Mouse (Mus musculus) CH12.LX (cell line): ENCODE results near the gene Mob3c. TPM values are rescaled to one million over a fixed set of nuclear protein-coding genes. Genes with fewer than 3 reads are reported as not detected.

ENCODE experiments used
- DNase-seq: peaks from one replicate; pipeline ENCODE4 v3.0.0-alpha.2; 2013; ENCODE audit errors: extremely low read depth
- H3K27ac ChIP-seq: 2 replicates; pipeline ENCODE4 v1.5.1; 2012; ENCODE audit warnings: low read depth, mild to moderate bottlenecking, control low read depth, moderate library complexity; ENCODE audit not compliant: insufficient read depth
- H3K27me3 ChIP-seq: replicated peaks from 2 replicates; pipeline ENCODE3; 2012; ENCODE audit warnings: inconsistent platforms
- H3K36me3 ChIP-seq, 2 experiments: replicated peaks in 1 of 2; 2 replicates each; pipeline versions ENCODE3 to v1.6.1; 2012; ENCODE audit warnings: inconsistent platforms in 1 of 2, low read length in 1 of 2, mild to moderate bottlenecking in 1 of 2, mixed read lengths in 1 of 2, moderate library complexity in 1 of 2; ENCODE audit not compliant: control insufficient read depth in 1 of 2, insufficient read depth in 1 of 2
- H3K4me1 ChIP-seq, 2 experiments: 2 replicates each; pipeline ENCODE4 v1.6.1; 2012; ENCODE audit warnings: inconsistent platforms in 1 of 2, moderate library complexity in 1 of 2; ENCODE audit not compliant: insufficient read depth in 2 of 2, control insufficient read depth in 1 of 2
- H3K4me2 ChIP-seq: 2 replicates; pipeline ENCODE4 v1.6.1; 2012; ENCODE audit warnings: low read depth, mild to moderate bottlenecking, control low read depth; ENCODE audit not compliant: poor library complexity, insufficient read depth, severe bottlenecking
- H3K4me3 ChIP-seq, 3 experiments: fragments of 150-350 bp in 1 of 3; sonication (generic) in 1 of 3; replicated peaks in 1 of 3; 2 replicates each; pipeline versions ENCODE3 to v1.5.1; 2011 to 2012; ENCODE audit warnings: low read depth in 2 of 3, low read length in 2 of 3, mild to moderate bottlenecking in 2 of 3, moderate library complexity in 2 of 3, control low read depth in 1 of 3, improper control_type of control experiment in 1 of 3, inconsistent platforms in 1 of 3, mixed read lengths in 1 of 3; ENCODE audit not compliant: poor library complexity in 1 of 3
- H3K79me2 ChIP-seq: replicated peaks from 2 replicates; pipeline ENCODE4 v1.6.1; 2012; ENCODE audit warnings: mild to moderate bottlenecking, moderate library complexity; ENCODE audit not compliant: control insufficient read depth, poor library complexity, insufficient read depth, severe bottlenecking; ENCODE audit errors: extremely low read depth
- H3K9ac ChIP-seq: 2 replicates; pipeline ENCODE4 v1.6.1; 2012; ENCODE audit warnings: low read depth, mild to moderate bottlenecking, control low read depth, moderate library complexity; ENCODE audit not compliant: insufficient read depth
- H3K9me3 ChIP-seq: replicated peaks from 2 replicates; pipeline ENCODE3; 2012; ENCODE audit warnings: low read length, inconsistent platforms, mixed read lengths
- BHLHE40 ChIP-seq: IDR thresholded peaks from 2 replicates; pipeline ENCODE4 v1.6.1; 2011; ENCODE audit warnings: mild to moderate bottlenecking, low read depth, low read length, improper control_type of control experiment
- CHD1 ChIP-seq: IDR thresholded peaks from 2 replicates; pipeline ENCODE4 v1.6.1; 2012; ENCODE audit warnings: low read depth, low read length, improper control_type of control experiment, inconsistent platforms
- CHD2 ChIP-seq: IDR thresholded peaks from 2 replicates; pipeline ENCODE4 v1.6.1; 2011; ENCODE audit warnings: low read length, improper control_type of control experiment
- EP300 ChIP-seq: IDR thresholded peaks from 2 replicates; pipeline ENCODE4 v1.6.1; 2011; ENCODE audit warnings: low read length, improper control_type of control experiment
- ETS1 ChIP-seq: conservative IDR thresholded peaks from 2 replicates; pipeline ENCODE4 v1.6.1; 2012; ENCODE audit warnings: low read depth, mild to moderate bottlenecking, inconsistent platforms, low read length, improper control_type of control experiment, moderate library complexity
- GABPA ChIP-seq: IDR thresholded peaks from 2 replicates; pipeline ENCODE4 v1.6.1; 2012; ENCODE audit warnings: low read depth, low read length, improper control_type of control experiment, inconsistent platforms; ENCODE audit not compliant: insufficient replicate concordance
- IRF4 ChIP-seq: IDR thresholded peaks from 2 replicates; pipeline ENCODE4 v1.6.1; 2014; ENCODE audit warnings: low read depth, mild to moderate bottlenecking, inconsistent platforms, low read length, improper control_type of control experiment
- JUN ChIP-seq: IDR thresholded peaks from 2 replicates; pipeline ENCODE4 v1.6.1; 2011; ENCODE audit warnings: low read depth, mild to moderate bottlenecking, low read length, improper control_type of control experiment, moderate library complexity; ENCODE audit not compliant: insufficient read depth
- JUND ChIP-seq: conservative IDR thresholded peaks from 2 replicates; pipeline ENCODE4 v1.6.1; 2011; ENCODE audit warnings: low read depth, low read length, improper control_type of control experiment
- MAX ChIP-seq: IDR thresholded peaks from 2 replicates; pipeline ENCODE4 v1.6.1; 2011; ENCODE audit warnings: low read length, improper control_type of control experiment
- MEF2A ChIP-seq: IDR thresholded peaks from 2 replicates; pipeline ENCODE4 v1.6.1; 2014; ENCODE audit warnings: low read depth, mild to moderate bottlenecking, inconsistent platforms, low read length, improper control_type of control experiment, borderline replicate concordance
- MYC ChIP-seq: IDR thresholded peaks from 2 replicates; pipeline ENCODE4 v1.6.1; 2011; ENCODE audit warnings: low read depth, mild to moderate bottlenecking, improper control_type of control experiment, low read length
- NELFE ChIP-seq: IDR thresholded peaks from 2 replicates; pipeline ENCODE4 v1.6.1; 2011; ENCODE audit warnings: low read depth, low read length, improper control_type of control experiment
- NRF1 ChIP-seq: IDR thresholded peaks from 2 replicates; pipeline ENCODE4 v1.6.1; 2014; ENCODE audit warnings: low read depth, mild to moderate bottlenecking, inconsistent platforms, low read length, improper control_type of control experiment, moderate library complexity
- RCOR1 ChIP-seq: conservative IDR thresholded peaks from 2 replicates; pipeline ENCODE4 v1.6.1; 2012; ENCODE audit warnings: low read depth, mild to moderate bottlenecking, inconsistent platforms, low read length, improper control_type of control experiment
- SIN3A ChIP-seq: IDR thresholded peaks from 2 replicates; pipeline ENCODE4 v1.6.1; 2012; ENCODE audit warnings: low read length, improper control_type of control experiment, inconsistent platforms
- TCF12 ChIP-seq: IDR thresholded peaks from 2 replicates; pipeline ENCODE4 v1.6.1; 2014; ENCODE audit warnings: low read depth, mild to moderate bottlenecking, inconsistent platforms, low read length, improper control_type of control experiment
- UBTF ChIP-seq: IDR thresholded peaks from 2 replicates; pipeline ENCODE4 v1.6.1; 2012; ENCODE audit warnings: low read depth, mild to moderate bottlenecking, inconsistent platforms, low read length, improper control_type of control experiment, moderate library complexity
- USF1 ChIP-seq: IDR thresholded peaks from 2 replicates; pipeline ENCODE4 v1.6.1; 2014; ENCODE audit warnings: low read depth, mild to moderate bottlenecking, inconsistent platforms, low read length, improper control_type of control experiment
- USF2 ChIP-seq: conservative IDR thresholded peaks from 2 replicates; pipeline ENCODE4 v1.6.1; 2011; ENCODE audit warnings: low read depth, low read length, improper control_type of control experiment
- ZC3H11A ChIP-seq: IDR thresholded peaks from 2 replicates; pipeline ENCODE4 v1.6.1; 2012; ENCODE audit warnings: low read depth, mild to moderate bottlenecking, inconsistent platforms, low read length, improper control_type of control experiment
- ZKSCAN1 ChIP-seq: IDR thresholded peaks from 2 replicates; pipeline ENCODE4 v1.6.1; 2012; ENCODE audit warnings: low read depth, inconsistent platforms, low read length, improper control_type of control experiment, borderline replicate concordance
- ZNF384 ChIP-seq: IDR thresholded peaks from 2 replicates; pipeline ENCODE4 v1.6.1; 2012; ENCODE audit warnings: low read depth, low read length, improper control_type of control experiment, inconsistent platforms
- dilution Hi-C: fragments of 300-500 bp; cut with MboI; formaldehyde crosslinking; loops from 2 replicates; pipeline ENCODE4 v1.14.3; 2020; ENCODE audit warnings: low sequenced_read_pairs; ENCODE audit not compliant: extremely low pct_unique_long_range_greater_than_20kb, extremely low pct_ligation_motif_present
- in situ Hi-C: fragments of 300-500 bp; cut with MboI; formaldehyde crosslinking; loops from 3 replicates; pipeline ENCODE4 v1.14.3; 2019; ENCODE audit warnings: low sequenced_read_pairs, low pct_ligation_motif_present, low pct_unique_long_range_greater_than_20kb, mixed read lengths
- polyA plus RNA-seq: library from polyadenylated mRNA; unstranded; fragments of >175 nt; gene quantifications from 2 replicates; pipeline ENCODE4 v1.2.1, GENCODE M21; 2012; ENCODE audit warnings: low read depth; ENCODE audit not compliant: insufficient read length
- total RNA-seq, 2 experiments: library from RNA; depleted of rRNA; stranded (reverse); fragments of 300-350 nt in 1 of 2; fragments of >200 nt in 1 of 2; gene quantifications; 2 replicates each; pipeline ENCODE4 v1.2.3; 2012 to 2014

Gene Mob3c
- total and polyA plus RNA-seq, 3 experiments = 7.8 to 9.2 (median 9.2) TPM

DNA sequence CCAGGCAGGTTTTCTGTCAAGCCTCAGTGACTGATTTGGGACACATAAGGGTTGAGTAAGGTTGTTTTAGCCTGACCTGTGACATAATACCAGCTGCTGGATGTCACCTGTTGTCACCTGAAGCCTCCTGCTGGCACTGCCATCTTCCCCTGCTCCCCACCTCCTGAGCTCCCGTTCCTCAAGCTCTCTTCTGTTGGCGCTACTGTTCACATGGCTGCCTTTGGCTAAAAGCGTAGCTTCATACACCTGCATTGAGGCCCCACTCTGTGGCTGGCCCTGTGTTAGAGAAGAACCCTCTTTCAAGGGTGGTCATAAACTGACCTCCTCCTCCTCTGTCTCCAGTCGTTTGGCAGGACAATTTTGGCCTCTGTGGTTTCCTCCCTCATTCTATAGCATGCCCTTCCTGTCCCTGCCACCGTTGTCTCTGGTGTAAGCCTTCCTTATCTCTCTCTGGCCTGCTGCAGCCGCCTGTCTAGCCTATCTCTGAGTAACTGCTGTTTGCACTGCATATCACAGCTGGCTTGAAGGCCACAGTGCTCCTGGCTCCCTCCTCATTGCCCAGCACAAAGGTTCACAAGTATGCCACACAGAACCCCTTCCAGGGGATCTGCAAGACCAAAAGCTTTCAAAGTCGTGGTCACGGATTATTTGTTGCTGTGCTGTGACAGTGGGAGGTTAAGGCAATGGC lies 21.2 kb downstream of the Mob3c start:
- peak overlapping the region; percentile 77; the same call in 1 of the 2 replicates for H3K9ac ChIP-seq
- peaks cover 48 to 73% of the 10 kb centered on the region in 2 experiments for H3K36me3 ChIP-seq
- peaks cover 4% of the 10 kb centered on the region for H3K9me3 ChIP-seq
- peak overlapping the region in 1 of 3 experiments; percentile 19 for H3K4me3 ChIP-seq
- in situ Hi-C loops (loop anchor here (10.0 kb wide), 1 partner anchor 64 kb away; the partner anchor contains the start of genes Atpaf1 and Tex38), dilution Hi-C loops (no loop called here)
- no peaks in the 10 kb centered on the region; the same call in none of the 2 replicates for H3K79me2 ChIP-seq
- no peak for DNase-seq
- H3K27ac ChIP-seq = peak overlapping the region; percentile 47
- H3K4me1 ChIP-seq = peaks cover 24 to 71% of the 10 kb centered on the region in 2 experiments
- no peak overlapping the region for H3K4me2 ChIP-seq
- no peak for TF ChIP-seq UBTF
- TF ChIP-seq CHD1 = no peak
- no peak for TF ChIP-seq JUND
- no peak for TF ChIP-seq NELFE
- TF ChIP-seq USF1 = no peak
- TF ChIP-seq JUN = no peak
- no peak for TF ChIP-seq USF2
- no peak for TF ChIP-seq ZKSCAN1
- TF ChIP-seq, all 38 proteins: peak for 0
- no peaks in the 10 kb centered on the region for H3K27me3 ChIP-seq

GRCm38 (mm10) chr4:115850111-115850510 lies 22.2 kb downstream of the Mob3c start:
- no peak for DNase-seq
- peaks cover 4% of the 10 kb centered on the region for H3K9me3 ChIP-seq
- H3K79me2 ChIP-seq = no peaks in the 10 kb centered on the region; the same call in none of the 2 replicates
- peak overlapping the region; percentile 42 for H3K27ac ChIP-seq
- no peak overlapping the region for H3K4me2 ChIP-seq
- no peak overlapping the region for H3K9ac ChIP-seq
- peaks cover 24 to 78% of the 10 kb centered on the region in 2 experiments for H3K4me1 ChIP-seq
- peaks cover 52 to 74% of the 10 kb centered on the region in 2 experiments for H3K36me3 ChIP-seq
- in situ Hi-C loops = no loop called here
- dilution Hi-C loops = no loop called here
- TF ChIP-seq RCOR1 (no peak), IRF4 (no peak)
- no peak overlapping the region for H3K4me3 ChIP-seq
- no peaks in the 10 kb centered on the region for H3K27me3 ChIP-seq

GRCm38 (mm10) chr4:115850631-115851030 lies 22.7 kb downstream of the Mob3c start:
- H3K9me3 ChIP-seq = peaks cover 4% of the 10 kb centered on the region
- no peaks in the 10 kb centered on the region for H3K27me3 ChIP-seq
- H3K4me2 ChIP-seq = no peak overlapping the region
- peaks cover 21 to 80% of the 10 kb centered on the region in 2 experiments for H3K4me1 ChIP-seq
- peak overlapping the region; percentile 42 for H3K27ac ChIP-seq
- DNase-seq = peak; percentile 83
- H3K4me3 ChIP-seq = no peak overlapping the region
- no peak overlapping the region for H3K9ac ChIP-seq
- H3K79me2 ChIP-seq = no peaks in the 10 kb centered on the region; the same call in none of the 2 replicates
- in situ Hi-C loops (no loop called here), dilution Hi-C loops (no loop called here)
- peaks cover 53 to 75% of the 10 kb centered on the region in 2 experiments for H3K36me3 ChIP-seq
- TF ChIP-seq NRF1 (no peak), JUND (peak; percentile 91), EP300 (peak; percentile 87), ZNF384 (no peak), BHLHE40 (peak; percentile 90), MYC (peak; percentile 92), GABPA (no peak), MEF2A (peak; percentile 27; the same call in 1 of the 2 replicates), USF2 (no peak), ETS1 (peak; percentile 94), SIN3A (peak; percentile 92), MAX (peak; percentile 92), ZC3H11A (no peak), TCF12 (peak; percentile 86), RCOR1 (no peak), JUN (peak; percentile 95), ZKSCAN1 (no peak; the same call in 1 of the 2 replicates), CHD2 (peak; percentile 19; the same call in 1 of the 2 replicates)
